Mouse (Mus musculus): Measurements from ENCODE around the gene 1700010B08Rik.
"Not testable (repeated sequence)": the region's sequence is repeated elsewhere in the genome, so short reads cannot be mapped to it uniquely, and the experiment has no call there.

The 1700010B08Rik gene

DNA sequence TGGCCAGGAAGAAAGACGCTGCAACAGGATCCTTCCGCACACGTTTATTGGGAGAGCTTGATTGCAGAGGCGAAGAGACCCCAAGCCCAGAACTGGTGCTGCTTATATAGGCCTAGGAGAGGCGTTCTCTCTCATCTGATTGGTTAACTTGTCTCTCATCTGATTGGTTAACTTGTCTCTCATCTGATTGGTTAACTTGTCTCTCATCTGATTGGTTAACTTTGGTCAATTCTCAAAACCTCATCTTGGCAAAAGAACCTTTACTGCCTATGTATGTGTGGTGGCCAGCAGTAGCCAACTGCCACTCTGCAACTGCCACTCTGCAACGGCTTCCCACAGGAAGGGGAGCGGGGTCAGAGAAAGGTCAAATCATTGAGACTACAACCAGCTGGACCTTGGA lies at the start of gene 1700010B08Rik:
TSS of gene 1700010B08Rik (plus strand) at position 301 of the 400 bp plus-strand sequence.
- DNase-seq (ENCODE audit: low spot score) = not testable (repeated sequence)

GRCm38 (mm10) chr2:173672328-173672896 lies 46.8 kb upstream of the 1700010B08Rik start:
- DNase-seq (ENCODE audit: low spot score) = no peak

DNA sequence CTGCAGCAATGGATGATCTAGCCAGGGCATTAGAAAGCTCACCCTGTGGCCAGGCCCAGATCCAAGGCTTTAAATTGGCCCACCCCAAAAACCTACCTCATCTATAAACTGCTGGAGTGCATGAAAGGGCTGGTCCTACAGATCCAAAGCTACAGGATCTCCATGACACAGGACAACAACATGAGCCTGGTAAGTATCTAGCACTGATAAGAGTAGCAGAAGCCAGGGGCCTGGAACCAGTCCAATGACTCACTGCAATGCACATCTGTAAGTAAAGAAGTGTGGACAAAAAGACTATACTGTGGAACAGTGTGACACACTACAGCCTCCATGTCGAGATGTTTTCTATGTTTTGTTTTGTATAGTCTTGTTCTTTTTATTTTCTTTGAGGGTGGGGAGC lies 45.7 kb upstream of the 1700010B08Rik start:
- DNase-seq (ENCODE audit: low spot score) = no peak

DNA sequence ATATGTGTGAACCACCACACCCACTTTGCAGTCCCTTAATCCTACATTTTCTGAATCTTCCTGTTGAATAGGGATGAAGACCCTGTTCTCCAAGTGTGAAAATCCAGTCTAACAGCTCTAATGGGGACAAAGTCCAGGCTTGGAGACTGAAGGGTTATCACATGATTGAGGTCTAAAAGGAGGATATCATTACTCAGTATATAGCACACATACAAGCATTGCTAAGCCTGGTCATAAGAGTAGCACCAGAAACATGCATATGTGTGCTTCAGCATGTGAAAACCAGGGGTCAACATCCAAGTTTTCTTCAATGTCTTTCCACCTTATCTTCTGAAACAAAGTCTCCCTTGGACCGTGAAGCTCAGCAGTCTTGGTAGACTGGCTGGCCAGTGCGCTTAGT lies 40.6 kb upstream of the 1700010B08Rik start:
- DNase-seq (ENCODE audit: low spot score) = no peak

GRCm38 (mm10) chr2:173679217-173679616 lies 40.0 kb upstream of the 1700010B08Rik start:
- DNase-seq (ENCODE audit: low spot score) = peak; percentile 61

DNA sequence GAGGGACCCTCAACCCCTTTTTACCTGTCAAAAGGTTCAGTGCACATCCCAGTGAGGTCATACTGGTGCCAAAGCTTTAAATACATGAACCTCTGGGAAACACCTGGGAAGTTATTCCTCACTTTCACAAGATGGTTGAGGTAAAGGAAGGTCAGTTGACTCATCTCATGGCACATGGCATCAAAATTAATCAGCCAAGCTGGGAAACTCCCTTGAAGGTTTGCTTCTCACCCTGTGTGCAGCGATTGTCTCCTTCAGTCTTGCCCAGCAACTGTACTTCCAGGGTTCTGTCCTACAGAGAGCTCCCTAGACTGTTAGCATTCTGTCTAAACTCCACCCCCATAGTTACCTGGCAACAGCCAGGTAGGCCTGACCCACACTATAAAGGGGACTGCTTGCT lies 39.1 kb upstream of the 1700010B08Rik start:
- DNase-seq (ENCODE audit: low spot score) = no peak

DNA sequence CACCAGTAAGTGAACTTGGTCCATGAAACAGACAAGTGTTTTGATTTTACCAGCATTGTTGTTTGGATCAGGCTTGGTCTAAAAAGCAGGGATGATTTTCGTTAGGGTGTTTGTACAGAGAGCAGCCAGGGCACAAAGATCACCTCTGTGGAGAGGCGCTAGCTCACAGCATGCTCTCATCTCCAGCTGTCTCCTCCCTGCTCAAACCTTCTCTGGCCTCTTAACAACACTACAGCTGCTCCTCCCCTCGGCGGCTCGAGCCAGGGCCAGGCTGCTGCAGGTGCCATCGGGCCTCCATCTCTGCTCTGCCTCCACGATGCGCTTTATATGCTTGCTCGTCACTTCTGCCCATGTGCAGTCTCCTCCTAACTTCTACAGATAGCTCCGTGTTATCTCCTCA lies 36.4 kb upstream of the 1700010B08Rik start:
- DNase-seq (ENCODE audit: low spot score) = no peak

DNA sequence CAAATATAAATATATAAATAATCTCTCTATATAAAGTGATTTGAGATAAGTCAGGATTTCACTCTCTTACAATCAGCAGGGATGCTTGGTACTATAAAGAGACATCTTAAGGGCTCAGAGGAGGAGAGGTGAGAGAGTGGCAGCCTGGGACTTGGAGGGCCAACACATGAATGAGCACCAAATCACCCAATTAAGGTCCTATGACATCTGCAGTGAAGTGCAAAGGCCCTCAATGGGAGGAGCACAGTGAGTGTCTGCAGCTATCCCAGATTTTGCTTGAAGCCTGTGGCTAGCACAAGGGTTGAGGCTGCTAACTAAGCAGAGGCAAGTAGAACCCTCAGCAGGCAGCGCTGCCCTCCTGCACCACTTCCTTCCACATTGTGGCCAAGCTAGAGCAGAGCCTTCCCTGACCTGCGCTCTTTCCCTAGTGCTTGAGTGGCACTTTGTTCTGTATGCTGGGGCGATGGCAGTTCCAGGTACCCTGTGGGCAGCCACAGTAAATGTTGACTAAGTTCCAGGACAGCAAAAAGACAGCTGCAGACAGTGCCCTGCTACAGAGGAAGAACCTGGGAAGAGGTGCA lies 33.3 kb upstream of the 1700010B08Rik start:
- no peak for DNase-seq (ENCODE audit: low spot score)

DNA sequence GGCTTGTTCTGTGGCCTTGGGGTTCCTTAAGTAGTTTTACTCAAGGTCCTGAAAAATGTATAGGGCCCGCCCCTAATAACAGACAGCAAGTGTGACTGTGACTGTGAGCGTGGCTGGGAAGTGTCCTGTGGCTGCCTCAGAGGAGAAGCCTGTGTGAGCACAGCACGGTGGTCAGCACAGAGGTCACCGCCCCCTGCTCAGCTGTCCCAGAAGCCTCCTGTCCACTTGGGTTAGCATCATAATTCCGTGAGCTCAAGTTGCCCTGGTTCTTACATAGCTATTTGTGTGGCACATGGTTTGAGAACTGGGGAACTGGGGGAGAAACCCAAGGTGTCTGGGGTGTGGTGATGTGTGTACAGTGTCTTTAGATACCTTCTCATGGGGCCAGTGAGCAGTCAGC lies 31.9 kb upstream of the 1700010B08Rik start:
- DNase-seq (ENCODE audit: low spot score) = no peak

GRCm38 (mm10) chr2:173689835-173690234 lies 29.4 kb upstream of the 1700010B08Rik start:
- DNase-seq (ENCODE audit: low spot score) = no peak

GRCm38 (mm10) chr2:173691748-173692147 lies 27.5 kb upstream of the 1700010B08Rik start:
- no peak for DNase-seq (ENCODE audit: low spot score)

GRCm38 (mm10) chr2:173692693-173693092 lies 26.5 kb upstream of the 1700010B08Rik start:
- no peak for DNase-seq (ENCODE audit: low spot score)

DNA sequence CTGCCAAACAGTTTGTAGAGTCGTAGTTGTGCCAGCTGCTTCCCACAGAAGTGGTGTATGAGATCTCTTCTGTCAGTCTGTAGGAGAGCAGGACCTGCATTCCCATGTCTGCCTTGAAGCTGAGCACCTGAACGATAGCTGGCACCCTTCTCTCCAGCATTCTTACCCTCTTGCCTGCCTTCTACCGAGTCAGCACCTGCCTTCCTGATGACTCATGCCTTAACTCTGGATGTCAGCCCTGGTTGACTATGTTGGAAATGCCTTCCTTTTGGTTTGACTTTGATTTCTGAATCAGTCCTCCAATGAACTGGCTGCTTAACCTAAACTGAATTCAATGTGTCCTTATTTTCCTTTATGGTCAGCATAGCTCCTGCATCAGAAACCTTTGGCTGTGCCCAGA lies 20.4 kb upstream of the 1700010B08Rik start:
- no peak for DNase-seq (ENCODE audit: low spot score)

DNA sequence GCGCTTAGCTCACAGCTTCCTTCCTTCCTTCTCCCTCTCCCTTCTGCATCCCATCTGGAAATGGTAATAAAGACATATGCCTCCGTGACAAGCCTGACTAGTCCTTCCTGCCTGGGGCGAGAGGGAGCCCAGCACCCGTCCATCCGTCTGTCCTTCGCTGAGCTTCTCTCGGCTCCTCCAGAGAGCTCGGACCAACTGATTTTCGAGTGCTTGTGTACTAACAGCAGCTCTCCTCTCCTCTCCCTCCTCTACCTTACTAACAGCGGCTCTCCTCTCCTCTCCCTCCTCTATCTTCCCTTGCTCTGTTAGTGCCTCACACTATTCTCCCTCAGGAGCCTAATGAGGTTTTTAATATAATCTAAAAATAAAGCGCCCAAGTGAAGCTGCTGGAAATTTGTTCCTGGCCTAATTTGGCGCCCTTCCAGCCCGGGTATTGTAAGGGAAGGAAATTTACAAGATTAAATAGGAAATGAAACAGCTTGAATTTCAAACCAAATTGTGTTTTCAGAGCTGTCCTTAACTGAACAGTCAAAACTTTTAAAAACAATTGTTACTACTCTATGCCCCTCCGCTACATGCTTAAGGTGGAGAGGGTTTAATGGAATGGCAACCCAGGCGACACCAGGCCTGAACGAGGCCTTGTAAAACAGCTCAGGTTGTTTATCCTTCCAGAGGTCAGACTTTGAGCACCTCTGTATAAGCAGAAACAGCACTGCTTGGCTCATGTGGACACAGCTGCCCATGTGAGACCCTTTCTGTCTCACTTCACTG lies 16.9 kb upstream of the 1700010B08Rik start:
- DNase-seq (ENCODE audit: low spot score) = no peak

- no peak for DNase-seq (ENCODE audit: low spot score)
Measured at GRCm38 (mm10) chr2:173702867-173703237, 16.4 kb upstream of the 1700010B08Rik start.

DNA sequence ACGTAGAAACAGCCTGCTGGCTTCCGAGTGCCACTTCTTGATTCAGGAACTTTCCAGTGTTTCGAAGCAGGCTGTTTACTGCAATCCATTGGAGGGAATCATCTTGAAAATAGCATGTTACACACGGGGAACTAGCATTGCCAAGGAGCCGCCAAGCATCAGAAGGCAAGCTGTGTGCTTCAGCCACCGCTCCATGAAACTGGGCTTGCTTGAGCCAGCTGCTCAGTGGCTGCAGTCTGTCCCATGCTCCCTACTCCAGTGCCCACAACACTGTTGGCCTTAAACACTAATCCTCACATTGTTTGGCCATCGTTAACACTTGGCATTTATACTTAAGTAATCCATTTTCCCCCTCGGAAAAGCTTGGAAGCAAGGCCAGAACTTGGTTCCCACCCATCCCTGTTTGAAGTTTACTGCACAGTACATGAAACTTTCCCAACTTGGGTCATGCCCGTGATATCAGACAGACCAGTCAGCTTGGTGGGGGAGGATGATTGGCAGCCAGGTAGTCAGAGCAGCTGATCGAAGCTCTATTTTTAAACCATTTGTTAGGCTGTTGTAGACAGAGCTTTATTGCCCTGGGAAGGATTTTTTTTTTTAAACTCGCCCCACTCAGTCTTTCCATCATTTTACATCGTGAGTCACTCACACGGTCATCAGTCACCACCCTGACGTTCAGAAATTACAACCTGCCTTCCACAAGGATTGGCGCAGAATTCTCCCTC lies 13.2 kb upstream of the 1700010B08Rik start:
- DNase-seq (ENCODE audit: low spot score) = no peak

DNA sequence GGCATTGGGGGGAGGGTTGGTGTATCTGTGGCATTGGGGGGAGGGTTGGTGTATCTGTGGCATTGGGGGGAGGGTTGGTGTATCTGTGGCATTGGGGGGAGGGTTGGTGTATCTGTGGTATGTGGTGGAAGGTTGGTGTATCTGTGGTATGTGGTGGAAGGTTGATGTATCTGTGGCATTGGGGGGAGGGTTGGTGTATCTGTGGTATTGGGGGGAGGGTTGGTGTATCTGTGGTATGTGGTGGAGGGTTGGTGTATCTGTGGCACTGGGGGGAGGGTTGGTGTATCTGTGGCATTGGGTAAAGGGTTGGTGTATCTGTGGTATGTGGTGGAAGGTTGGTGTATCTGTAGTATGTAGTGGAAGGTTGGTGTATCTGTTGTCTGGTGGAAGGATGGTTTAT lies 11.6 kb upstream of the 1700010B08Rik start:
- not testable (repeated sequence) for DNase-seq (ENCODE audit: low spot score)

- no peak for DNase-seq (ENCODE audit: low spot score)
Measured at GRCm38 (mm10) chr2:173710193-173710592, 9.0 kb upstream of the 1700010B08Rik start.

DNA sequence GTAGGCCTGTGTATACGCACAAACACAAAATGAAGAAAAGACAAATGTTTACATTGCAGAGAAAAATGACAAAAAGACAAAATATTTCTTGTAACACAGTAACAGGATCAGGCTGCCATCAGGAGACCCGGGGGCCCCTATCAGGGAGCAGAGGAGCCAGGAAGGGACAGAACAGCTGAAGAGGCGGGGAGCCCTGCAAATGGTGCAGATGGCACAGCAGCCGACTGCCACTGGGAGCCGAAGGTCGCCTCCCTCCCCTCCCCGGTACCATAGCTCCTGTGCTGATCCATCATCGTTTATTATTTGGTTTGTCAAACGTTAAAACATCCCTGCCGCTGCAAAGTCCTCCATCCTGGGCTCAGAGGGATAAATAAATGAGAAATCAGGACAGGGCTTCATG lies 6.6 kb upstream of the 1700010B08Rik start:
- no peak for DNase-seq (ENCODE audit: low spot score)

GRCm38 (mm10) chr2:173713241-173713640 lies 6.0 kb upstream of the 1700010B08Rik start:
- no peak for DNase-seq (ENCODE audit: low spot score)

GRCm38 (mm10) chr2:173714620-173715218 lies 4.5 kb upstream of the 1700010B08Rik start:
- DNase-seq (ENCODE audit: low spot score) = no peak

DNA sequence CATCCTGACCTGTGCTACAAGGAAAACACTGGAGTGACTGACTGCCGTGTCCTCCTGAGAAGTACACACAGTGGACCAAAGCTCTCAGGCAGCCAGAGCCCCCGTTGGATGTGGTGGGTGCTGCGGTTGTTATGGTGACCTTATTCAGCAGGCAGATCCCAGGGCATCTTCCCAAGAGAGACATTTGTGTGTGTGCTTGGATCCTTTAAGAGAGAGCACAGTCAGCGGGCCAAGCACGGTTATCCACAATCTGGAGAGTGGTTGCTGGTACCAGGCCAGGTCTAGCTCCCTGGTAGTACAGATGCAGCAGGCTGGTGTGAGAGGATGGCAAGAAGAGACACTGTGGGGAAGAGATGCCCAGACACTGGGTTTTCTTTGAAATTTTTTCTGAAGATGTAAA lies 2.2 kb upstream of the 1700010B08Rik start:
- DNase-seq (ENCODE audit: low spot score) = no peak
